In genomic region chr17:8283526-8284253, GRCm38 (mm10) we compare ENCODE assay signal across 8 mouse cellular contexts. TPM values are rescaled to one million over a fixed set of nuclear protein-coding genes. Genes with fewer than 3 reads are reported as not detected.
DNase-seq lines count a peak whose midpoint lies in the region; ATAC-seq and TF ChIP-seq lines count a peak whose summit lies in the region.

No protein-coding gene starts in this region.

- TF ChIP-seq EP300 in CH12.LX (IDR thresholded peaks at IDR 0.05; ENCODE audit: low read length), result no peak
- TF ChIP-seq EP300 in liver, postnatal 0 days (IDR thresholded peaks at IDR 0.05; ENCODE audit: low read depth), result no peak

- peak; percentile 99 for ATAC-seq in forebrain, embryonic 12.5 days (ENCODE audit: low FRiP score)
- ATAC-seq in liver, postnatal 0 days, result peak; percentile 94
- ATAC-seq in neural tube, embryonic 14.5 days (ENCODE audit: low read depth), result peak; percentile 98

- H3K36me3 ChIP-seq in CH12.LX (replicated peaks in 1 of 2; ENCODE audit: control insufficient read depth in 1 of 2, insufficient read depth in 1 of 2, low read length in 1 of 2), result peaks cover 0 to 9% of the 10 kb centered on the region in 2 experiments
- H3K36me3 ChIP-seq in forebrain, embryonic 12.5 days (replicated peaks), result no peaks in the 10 kb centered on the region
- no peaks in the 10 kb centered on the region; the same call in 1 of the 2 replicates for H3K36me3 ChIP-seq in liver, postnatal 0 days (replicated peaks; ENCODE audit: insufficient read depth, low read length)
- no peaks in the 10 kb centered on the region for H3K36me3 ChIP-seq in neural tube, embryonic 14.5 days (ENCODE audit: control insufficient read depth, insufficient read depth, low read length)

- in situ Hi-C loops in CH12.LX (cut with MboI; ENCODE audit: low pct_ligation_motif_present, low pct_unique_long_range_greater_than_20kb, low sequenced_read_pairs), result loop anchor here (5.0 kb wide), 1 partner anchor 89 kb away; no protein-coding TSS in a partner anchor

- no peaks in the 10 kb centered on the region for H3K9me3 ChIP-seq in CH12.LX (replicated peaks; ENCODE audit: low read length)
- H3K9me3 ChIP-seq in forebrain, embryonic 12.5 days, result no peaks in the 10 kb centered on the region
- no peaks in the 10 kb centered on the region for H3K9me3 ChIP-seq in liver, postnatal 0 days (ENCODE audit: low read length)
- no peaks in the 10 kb centered on the region for H3K9me3 ChIP-seq in neural tube, embryonic 14.5 days (ENCODE audit: control insufficient read depth, low read length)

- DNase-seq in CH12.LX (ENCODE audit: extremely low read depth), result peak; percentile 92
- peak; percentile 89 for DNase-seq in c-Kit-positive CD71-positive TER-119-negative erythroid progenitor cells, embryonic 14.5 days (ENCODE audit: low read depth)
- DNase-seq in heart, postnatal 10 days, result peak; percentile 97 to 98
- peak; percentile 75 for DNase-seq in large intestine, adult 2 months (ENCODE audit: low read depth, low spot score)
- DNase-seq in liver, postnatal 0 days, result peak; percentile 95
- peak; percentile 94 for DNase-seq in testis, postnatal 10 days (ENCODE audit: low spot score)

- peak; percentile 93 for TF ChIP-seq POLR2A in CH12.LX (IDR thresholded peaks at IDR 0.05; ENCODE audit: low read depth, low read length)

- H3K27ac ChIP-seq in CH12.LX (ENCODE audit: insufficient read depth, low read depth), result peak overlapping the region; percentile 90
- peak overlapping the region; percentile 81 for H3K27ac ChIP-seq in forebrain, embryonic 12.5 days
- peak overlapping the region; percentile 98 for H3K27ac ChIP-seq in liver, postnatal 0 days (ENCODE audit: low read depth)
- peak overlapping the region; percentile 94 for H3K27ac ChIP-seq in neural tube, embryonic 14.5 days (ENCODE audit: low read depth, low read length)

- peak in 1 of 2 experiments; percentile 21; a peak in 1 of 4 replicates for TF ChIP-seq CTCF in CH12.LX (conservative IDR thresholded peaks at IDR 0.05 in 1 of 2, IDR thresholded peaks at IDR 0.05 in 1 of 2; ENCODE audit: low read depth in 2 of 2, low read length in 2 of 2)
- peak; percentile 41 for TF ChIP-seq CTCF in liver, postnatal 0 days (IDR thresholded peaks at IDR 0.05; ENCODE audit: low read depth)

- H3K4me1 ChIP-seq in CH12.LX (ENCODE audit: control insufficient read depth in 1 of 2, insufficient read depth in 2 of 2), result peaks cover 3 to 38% of the 10 kb centered on the region in 2 experiments; a peak in 3 of 4 replicates
- H3K4me1 ChIP-seq in forebrain, embryonic 12.5 days, result peaks cover 19% of the 10 kb centered on the region
- H3K4me1 ChIP-seq in liver, postnatal 0 days (ENCODE audit: insufficient read depth), result peaks cover 13% of the 10 kb centered on the region
- H3K4me1 ChIP-seq in neural tube, embryonic 14.5 days (ENCODE audit: control insufficient read depth, insufficient read depth, low read length), result peaks cover 12% of the 10 kb centered on the region; the same call in 1 of the 2 replicates

- H3K4me2 ChIP-seq in CH12.LX (ENCODE audit: insufficient read depth, low read depth, poor library complexity, severe bottlenecking), result peak overlapping the region; percentile 69
- H3K4me2 ChIP-seq in forebrain, embryonic 12.5 days, result peak overlapping the region; percentile 99
- H3K4me2 ChIP-seq in liver, postnatal 0 days (ENCODE audit: low read depth, low read length), result peak overlapping the region; percentile 98
- peak overlapping the region; percentile 96 for H3K4me2 ChIP-seq in neural tube, embryonic 14.5 days (ENCODE audit: low read depth, low read length)

- peak overlapping the region; percentile 70 for H3K9ac ChIP-seq in CH12.LX (ENCODE audit: insufficient read depth, low read depth)
- peak overlapping the region; percentile 79 for H3K9ac ChIP-seq in forebrain, embryonic 12.5 days
- peak overlapping the region; percentile 94 for H3K9ac ChIP-seq in liver, postnatal 0 days (replicated peaks)
- peak overlapping the region; percentile 86 for H3K9ac ChIP-seq in neural tube, embryonic 14.5 days (replicated peaks; ENCODE audit: low read depth, low read length)

- H3K27me3 ChIP-seq in CH12.LX (replicated peaks), result no peaks in the 10 kb centered on the region
- H3K27me3 ChIP-seq in forebrain, embryonic 12.5 days, result peaks cover 15% of the 10 kb centered on the region; the same call in 1 of the 2 replicates
- no peaks in the 10 kb centered on the region for H3K27me3 ChIP-seq in liver, postnatal 0 days (ENCODE audit: insufficient read depth, low read length)
- no peaks in the 10 kb centered on the region for H3K27me3 ChIP-seq in neural tube, embryonic 14.5 days (ENCODE audit: control insufficient read depth, insufficient read depth, low read length)

- dilution Hi-C loops in CH12.LX (cut with MboI; ENCODE audit: extremely low pct_ligation_motif_present, extremely low pct_unique_long_range_greater_than_20kb, low sequenced_read_pairs), result no loop called here

- peak overlapping the region; percentile 76 to 92 (median 92) for H3K4me3 ChIP-seq in CH12.LX (replicated peaks in 1 of 3; ENCODE audit: low read depth in 2 of 3, low read length in 2 of 3, poor library complexity in 1 of 3)
- H3K4me3 ChIP-seq in forebrain, embryonic 12.5 days (replicated peaks), result peak overlapping the region; percentile 77
- peak overlapping the region; percentile 75 for H3K4me3 ChIP-seq in liver, postnatal 0 days (ENCODE audit: low read depth, low read length)
- H3K4me3 ChIP-seq in neural tube, embryonic 14.5 days (ENCODE audit: low read depth, low read length), result peak overlapping the region; percentile 85

- intact Hi-C loops in heart, postnatal 10 days (cut with DNase I), result no loop called here

- TF ChIP-seq RAD21 in CH12.LX (IDR thresholded peaks at IDR 0.05; ENCODE audit: low read depth, low read length), result no peak

- under 1% methylated on average over 70 of the region's 77 CpGs for WGBS in forebrain, embryonic 12.5 days
- WGBS in large intestine, adult 2 months, result under 1% methylated on average over 77 of the region's 77 CpGs
- WGBS in liver, postnatal 0 days (ENCODE audit: insufficient replicate concordance), result 1% methylated on average over 77 of the region's 77 CpGs
- WGBS in neural tube, embryonic 14.5 days, result under 1% methylated on average over 77 of the region's 77 CpGs

- H3K79me2 ChIP-seq in CH12.LX (replicated peaks; ENCODE audit: control insufficient read depth, extremely low read depth, insufficient read depth, poor library complexity, severe bottlenecking), result no peaks in the 10 kb centered on the region; the same call in 1 of the 2 replicates

TF ChIP-seq in CH12.LX, 34 proteins besides CTCF, POLR2A, EP300 and RAD21 (continues in another document):
- TF ChIP-seq MYC (IDR thresholded peaks at IDR 0.05; ENCODE audit: low read depth, low read length) (no peak), MAX (IDR thresholded peaks at IDR 0.05; ENCODE audit: low read length) (0 out of 2 replicates have a peak, but pooled peaks have one; percentile 32), TCF12 (IDR thresholded peaks at IDR 0.05; ENCODE audit: low read depth, low read length) (peak; percentile 91), MXI1 (IDR thresholded peaks at IDR 0.05; ENCODE audit: low read depth, low read length) (peak; percentile 19; the same call in 1 of the 2 replicates), RCOR1 (conservative IDR thresholded peaks at IDR 0.05; ENCODE audit: low read depth, low read length) (no peak), SIN3A (IDR thresholded peaks at IDR 0.05; ENCODE audit: low read length) (peak; percentile 65; the same call in 1 of the 2 replicates), UBTF (IDR thresholded peaks at IDR 0.05; ENCODE audit: low read depth, low read length) (no peak; the same call in none of the 2 replicates), JUN (IDR thresholded peaks at IDR 0.05; ENCODE audit: insufficient read depth, low read depth, low read length) (no peak)

RNA-seq across cellular contexts. Expression of gene Mpc1, which starts 1.0 kb away (rescaled TPM):
- total RNA-seq in CH12.LX (2012; rRNA removed) (60.4 and 66.7 TPM in 2 replicates), CH12.LX (2014; rRNA removed) (232 and 250 TPM in 2 replicates)
- 75.4 and 77.4 TPM in 2 replicates for polyA plus RNA-seq in CH12.LX (2012; ENCODE audit: insufficient read length, low read depth)
- 122 and 124 TPM in 2 replicates for polyA plus RNA-seq in forebrain, embryonic 12.5 days (2016; fragmentation: Nextera tagmentation; extraction: Ambion mirVana)
- total RNA-seq in heart, postnatal 10 days (2021), result 100 to 1,000 TPM; 352 to 392 TPM
- polyA plus RNA-seq in large intestine, adult 2 months (2012; rRNA removed), result 155 and 174 TPM in 2 replicates
- polyA plus RNA-seq in liver, postnatal 0 days (2015; fragmentation: Nextera tagmentation; extraction: Ambion mirVana), result 1,393 and 1,436 TPM in 2 replicates
- 408 and 480 TPM in 2 replicates for polyA plus RNA-seq in neural tube, embryonic 14.5 days (2014; fragmentation: Nextera tagmentation; extraction: Ambion mirVana)

RNA-seq across cellular contexts. Expression of gene Sft2d1, which starts 27.2 kb away (rescaled TPM):
- total RNA-seq in CH12.LX (2012; rRNA removed) (63.4 and 71.7 TPM in 2 replicates), CH12.LX (2014; rRNA removed) (121 and 127 TPM in 2 replicates)
- polyA plus RNA-seq in CH12.LX (2012; ENCODE audit: insufficient read length, low read depth), result 63.8 and 75.1 TPM in 2 replicates
- polyA plus RNA-seq in forebrain, embryonic 12.5 days (2016; fragmentation: Nextera tagmentation; extraction: Ambion mirVana), result 86.3 and 87.8 TPM in 2 replicates
- total RNA-seq in heart, postnatal 10 days (2021), result 10 to 100 TPM; 22.8 to 29.7 TPM
- polyA plus RNA-seq in large intestine, adult 2 months (2012; rRNA removed), result 84.2 and 105 TPM in 2 replicates
- 67.6 and 67.7 TPM in 2 replicates for polyA plus RNA-seq in liver, postnatal 0 days (2015; fragmentation: Nextera tagmentation; extraction: Ambion mirVana)
- 149 and 195 TPM in 2 replicates for polyA plus RNA-seq in neural tube, embryonic 14.5 days (2014; fragmentation: Nextera tagmentation; extraction: Ambion mirVana)

RNA-seq across cellular contexts. Expression of gene Ccr6, which starts 47.8 kb away (rescaled TPM):
- 1.5 and 1.8 TPM in 2 replicates for total RNA-seq in CH12.LX (2012; rRNA removed)
- total RNA-seq in CH12.LX (2014; rRNA removed), result 4.1 and 5.2 TPM in 2 replicates
- 8.0 TPM in 2 replicates for polyA plus RNA-seq in CH12.LX (2012; ENCODE audit: insufficient read length, low read depth)
- polyA plus RNA-seq in forebrain, embryonic 12.5 days (2016; fragmentation: Nextera tagmentation; extraction: Ambion mirVana), result not detected in 2 replicates
- not detected for total RNA-seq in heart, postnatal 10 days (2021)
- 7.1 and 7.8 TPM in 2 replicates for polyA plus RNA-seq in large intestine, adult 2 months (2012; rRNA removed)
- polyA plus RNA-seq in liver, postnatal 0 days (2015; fragmentation: Nextera tagmentation; extraction: Ambion mirVana), result 0.45 and 1.1 TPM in 2 replicates
- not detected in 2 replicates for polyA plus RNA-seq in neural tube, embryonic 14.5 days (2014; fragmentation: Nextera tagmentation; extraction: Ambion mirVana)

RNA-seq across cellular contexts. Expression of gene Prr18, which starts 53.6 kb away (rescaled TPM):
- total RNA-seq in CH12.LX (2012; rRNA removed) (0.08 TPM in 1 of 2 replicates, not detected in the other), CH12.LX (2014; rRNA removed) (0.07 and 0.12 TPM in 2 replicates)
- polyA plus RNA-seq in CH12.LX (2012; ENCODE audit: insufficient read length, low read depth), result 0.07 TPM in 1 of 2 replicates, not detected in the other
- 3.7 and 4.1 TPM in 2 replicates for polyA plus RNA-seq in forebrain, embryonic 12.5 days (2016; fragmentation: Nextera tagmentation; extraction: Ambion mirVana)
- under 1 TPM; 0.10 to 0.31 TPM for total RNA-seq in heart, postnatal 10 days (2021)
- 0.15 and 0.16 TPM in 2 replicates for polyA plus RNA-seq in large intestine, adult 2 months (2012; rRNA removed)
- polyA plus RNA-seq in liver, postnatal 0 days (2015; fragmentation: Nextera tagmentation; extraction: Ambion mirVana), result 0.05 TPM in 1 of 2 replicates, not detected in the other
- 17.0 and 20.6 TPM in 2 replicates for polyA plus RNA-seq in neural tube, embryonic 14.5 days (2014; fragmentation: Nextera tagmentation; extraction: Ambion mirVana)

Comparison
In these comparisons a context has a peak if more than half of its experiments do, and no peak if none do; other contexts are left out.
1. Peak in every context shown above with its lines: DNase-seq, ATAC-seq, H3K4me3 ChIP-seq and H3K27ac ChIP-seq.